ENCODE assay signal across 8 mouse cellular contexts in the genomic region with DNA sequence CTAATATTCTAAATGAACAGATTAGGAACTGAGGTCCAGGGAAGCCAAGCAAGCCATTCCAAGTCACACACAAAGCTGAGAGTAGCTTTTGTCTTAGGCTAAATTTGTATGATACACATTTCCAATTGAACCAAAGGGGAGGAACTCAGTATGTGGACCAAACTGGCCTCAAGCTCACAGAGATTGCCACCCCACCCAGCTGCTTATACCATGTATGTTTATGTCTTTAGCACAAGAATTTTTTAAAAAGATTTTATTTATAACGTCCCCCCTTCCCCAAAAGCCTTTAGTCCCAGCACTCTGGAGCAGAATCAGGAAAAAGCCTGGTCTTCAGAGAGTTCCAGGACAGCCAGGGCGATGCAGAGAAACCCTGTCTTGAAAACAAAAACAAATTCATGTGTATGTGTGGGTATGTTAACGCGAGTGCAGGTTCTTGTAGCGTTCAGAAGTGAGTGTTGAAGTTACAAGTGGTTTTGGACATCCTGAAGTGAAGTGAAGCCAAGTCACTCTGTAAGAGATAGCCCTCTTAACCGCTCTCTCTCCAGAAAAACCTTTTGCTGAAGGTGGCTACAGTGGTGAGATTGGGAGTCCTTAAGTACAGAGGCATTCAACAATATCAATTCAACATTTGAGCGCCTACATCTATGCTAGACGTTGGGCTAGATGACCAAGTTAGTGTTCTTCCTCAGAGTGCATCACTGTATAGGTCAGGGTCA. TPM values are rescaled to one million over a fixed set of nuclear protein-coding genes. Genes with fewer than 3 reads are reported as not detected.
DNase-seq lines count a peak whose midpoint lies in the region; ATAC-seq and TF ChIP-seq lines count a peak whose summit lies in the region.

No protein-coding gene starts in this region.

- TF ChIP-seq RAD21 in MEL (IDR thresholded peaks at IDR 0.05; ENCODE audit: low read depth, low read length): no peak

- no peak; the same call in 1 of the 2 replicates for ATAC-seq in heart, embryonic 11.5 days (replicated peaks; ENCODE audit: insufficient number of reproducible peaks, low FRiP score, low TSS enrichment)
- peak; percentile 16; the same call in 1 of the 2 replicates for ATAC-seq in heart, postnatal 0 days (ENCODE audit: insufficient read depth, low read depth)

- TF ChIP-seq POLR2A in MEL (IDR thresholded peaks at IDR 0.05; ENCODE audit: control insufficient read depth in 1 of 2, insufficient read depth in 1 of 2, low read depth in 1 of 2, low read length in 2 of 2, poor library complexity in 1 of 2): no peak

- TF ChIP-seq CTCF in MEL (IDR thresholded peaks at IDR 0.05 in 2 of 3, conservative IDR thresholded peaks at IDR 0.05 in 1 of 3; ENCODE audit: control insufficient read depth in 1 of 3, insufficient read depth in 1 of 3, low read depth in 2 of 3, low read length in 3 of 3, poor library complexity in 1 of 3, severe bottlenecking in 1 of 3): no peak
- no peak for TF ChIP-seq CTCF in heart, postnatal 0 days (IDR thresholded peaks at IDR 0.05; ENCODE audit: low read depth)

- WGBS in heart, embryonic 11.5 days (ENCODE audit: insufficient replicate concordance): 27% methylated on average over 8 of the region's 8 CpGs
- WGBS in heart, postnatal 0 days: 21% methylated on average over 8 of the region's 8 CpGs
- WGBS in macrophage (ENCODE audit: missing documents): 43% methylated on average over 7 of the region's 8 CpGs

- H3K9me3 ChIP-seq in heart, embryonic 11.5 days (replicated peaks; ENCODE audit: control insufficient read depth, low read length): no peaks in the 10 kb centered on the region
- no peaks in the 10 kb centered on the region for H3K9me3 ChIP-seq in MEL (replicated peaks; ENCODE audit: insufficient read depth, low read length)
- H3K9me3 ChIP-seq in heart, postnatal 0 days (replicated peaks; ENCODE audit: control insufficient read depth, low read length): no peaks in the 10 kb centered on the region

- TF ChIP-seq EP300 in MEL (IDR thresholded peaks at IDR 0.05; ENCODE audit: low read depth in 1 of 2, low read length in 2 of 2): peak in 1 of 2 experiments; percentile 41; a peak in 2 of 4 replicates
- TF ChIP-seq EP300 in heart, postnatal 0 days (IDR thresholded peaks at IDR 0.05; ENCODE audit: low read depth): no peak

- DNase-seq in heart, postnatal 4 days: no peak
- DNase-seq in MEL (ENCODE audit: low read depth, low spot score): no peak
- no peak for DNase-seq in heart, postnatal 0 days (ENCODE audit: low spot score)
- no peak for DNase-seq in urinary bladder, postnatal 4 days (ENCODE audit: low spot score in 2 of 2)
- DNase-seq in cerebellum, adult 9-10 months: no peak
- no peak for DNase-seq in testis, postnatal 10 days (ENCODE audit: low spot score)

- peak overlapping the region; percentile 96 for H3K9ac ChIP-seq in heart, embryonic 11.5 days (ENCODE audit: low read depth, low read length)
- peak overlapping the region; percentile 86 for H3K9ac ChIP-seq in MEL (ENCODE audit: control insufficient read depth, low read depth, low read length, poor library complexity, severe bottlenecking)
- H3K9ac ChIP-seq in heart, postnatal 0 days (replicated peaks; ENCODE audit: low read depth, low read length): peak overlapping the region; percentile 88

- H3K4me3 ChIP-seq in heart, embryonic 11.5 days (ENCODE audit: low read depth, low read length): peak overlapping the region; percentile 86
- H3K4me3 ChIP-seq in MEL (ENCODE audit: control insufficient read depth in 1 of 2, insufficient read depth in 1 of 2, low read depth in 2 of 2, low read length in 2 of 2) (peak overlapping the region; percentile 68 to 89), macrophage (ENCODE audit: inconsistent target) (peak overlapping the region; percentile 82)
- peak overlapping the region; percentile 87 for H3K4me3 ChIP-seq in heart, postnatal 0 days (ENCODE audit: low read depth, low read length)

- H3K4me2 ChIP-seq in heart, embryonic 11.5 days: peak overlapping the region; percentile 86
- H3K4me2 ChIP-seq in heart, postnatal 0 days (ENCODE audit: low read depth, low read length): peak overlapping the region; percentile 91

- peak overlapping the region; percentile 97 for H3K27ac ChIP-seq in heart, embryonic 11.5 days (ENCODE audit: low read depth, low read length)
- peak overlapping the region; percentile 98 for H3K27ac ChIP-seq in MEL (ENCODE audit: control insufficient read depth, low read depth, low read length)
- H3K27ac ChIP-seq in heart, postnatal 0 days (ENCODE audit: low read depth): no peak overlapping the region
- H3K27ac ChIP-seq in macrophage: peak overlapping the region; percentile 55; the same call in 1 of the 2 replicates

- no peaks in the 10 kb centered on the region for H3K36me3 ChIP-seq in heart, embryonic 11.5 days (ENCODE audit: control insufficient read depth, insufficient read depth, low read length)
- H3K36me3 ChIP-seq in MEL (ENCODE audit: control insufficient read depth in 1 of 2, insufficient read depth in 2 of 2, low read length in 2 of 2): peaks cover 0 to 35% of the 10 kb centered on the region in 2 experiments; a peak in 2 of 4 replicates
- H3K36me3 ChIP-seq in heart, postnatal 0 days (replicated peaks; ENCODE audit: control insufficient read depth, insufficient read depth, low read length): no peaks in the 10 kb centered on the region
- no peaks in the 10 kb centered on the region for H3K36me3 ChIP-seq in macrophage (ENCODE audit: inconsistent target)

- H3K79me2 ChIP-seq in MEL (ENCODE audit: control insufficient read depth, insufficient read depth, low read length, poor library complexity) (peaks cover 29% of the 10 kb centered on the region), macrophage (ENCODE audit: inconsistent target) (peaks cover 37% of the 10 kb centered on the region)

- H3K27me3 ChIP-seq in heart, embryonic 11.5 days (ENCODE audit: control insufficient read depth, insufficient read depth, low read length): no peaks in the 10 kb centered on the region
- no peaks in the 10 kb centered on the region for H3K27me3 ChIP-seq in MEL (ENCODE audit: control insufficient read depth in 1 of 2, insufficient read depth in 2 of 2, low read length in 2 of 2)
- H3K27me3 ChIP-seq in heart, postnatal 0 days (ENCODE audit: control insufficient read depth, insufficient read depth, low read length): no peaks in the 10 kb centered on the region

- H3K4me1 ChIP-seq in heart, embryonic 11.5 days (ENCODE audit: control insufficient read depth, insufficient read depth, low read length): peaks cover 6% of the 10 kb centered on the region; the same call in 1 of the 2 replicates
- H3K4me1 ChIP-seq in MEL (ENCODE audit: control insufficient read depth in 1 of 2, insufficient read depth in 2 of 2, low read length in 2 of 2): peaks cover 26 to 35% of the 10 kb centered on the region in 2 experiments
- peaks cover 14% of the 10 kb centered on the region; the same call in 1 of the 2 replicates for H3K4me1 ChIP-seq in heart, postnatal 0 days (ENCODE audit: control insufficient read depth, insufficient read depth)

TF ChIP-seq in MEL, 35 proteins besides CTCF, POLR2A, EP300 and RAD21:
- TF ChIP-seq TCF12 (IDR thresholded peaks at IDR 0.05; ENCODE audit: low read depth, low read length) (no peak), CHD2 (IDR thresholded peaks at IDR 0.05; ENCODE audit: low read length) (no peak), TBP (IDR thresholded peaks at IDR 0.05; ENCODE audit: low read depth, low read length) (peak; percentile 85), RCOR1 (IDR thresholded peaks at IDR 0.05; ENCODE audit: low read depth, low read length) (peak; percentile 23; the same call in 1 of the 2 replicates), MAZ (IDR thresholded peaks at IDR 0.05; ENCODE audit: low read depth, low read length) (no peak), E2F4 (IDR thresholded peaks at IDR 0.05; ENCODE audit: borderline replicate concordance, low read depth, low read length) (0 out of 2 replicates have a peak, but pooled peaks have one; percentile 48), NELFE (IDR thresholded peaks at IDR 0.05; ENCODE audit: low read depth, low read length) (no peak), POLR2AphosphoS5 (IDR thresholded peaks at IDR 0.05; ENCODE audit: borderline replicate concordance, low read depth, low read length) (no peak)

RNA-seq across cellular contexts. Expression of a gene that starts 0.9 kb away (rescaled TPM):
- 24.4 and 25.7 TPM in 2 replicates for polyA plus RNA-seq in heart, embryonic 11.5 days (2014; fragmentation: Nextera tagmentation; extraction: Ambion mirVana)
- 10 to 100 TPM; 48.0 to 48.5 TPM for total RNA-seq in heart, postnatal 4 days (2021)
- total RNA-seq in MEL (2012; rRNA removed): 23.2 and 29.2 TPM in 2 replicates
- polyA plus RNA-seq in MEL (2012; ENCODE audit: insufficient read depth in 1 of 2, insufficient read length in 2 of 2, low read depth in 1 of 2, low replicate concordance in 2 of 2, missing spikeins in 1 of 2): 10 to 100 TPM; 22.7 to 28.8 TPM
- total RNA-seq in heart, postnatal 0 days (2014; rRNA removed; ENCODE audit: low replicate concordance): 24.9 and 30.5 TPM in 2 replicates
- polyA plus RNA-seq in heart, postnatal 0 days (2015; fragmentation: Nextera tagmentation; extraction: Ambion mirVana): 9.4 and 11.6 TPM in 2 replicates
- 100 to 1,000 TPM; 145 to 593 (median 456) TPM for total RNA-seq in macrophage (2018; cell fraction: chromatin; rRNA removed)
- total RNA-seq in macrophage (2018; cell fraction: cytosol; rRNA removed): 10 to 100 TPM; 21.6 to 67.1 (median 45.1) TPM
- total RNA-seq in macrophage (2018; cell fraction: nucleus; rRNA removed): 100 to 1,000 TPM; 106 to 353 (median 215) TPM
- polyA plus RNA-seq in macrophage (2018): 20.5 to 30.4 TPM (median 28.0 TPM) in 3 replicates
